Mouse (Mus musculus): ENCODE data around the gene Trpt1.

DNA sequence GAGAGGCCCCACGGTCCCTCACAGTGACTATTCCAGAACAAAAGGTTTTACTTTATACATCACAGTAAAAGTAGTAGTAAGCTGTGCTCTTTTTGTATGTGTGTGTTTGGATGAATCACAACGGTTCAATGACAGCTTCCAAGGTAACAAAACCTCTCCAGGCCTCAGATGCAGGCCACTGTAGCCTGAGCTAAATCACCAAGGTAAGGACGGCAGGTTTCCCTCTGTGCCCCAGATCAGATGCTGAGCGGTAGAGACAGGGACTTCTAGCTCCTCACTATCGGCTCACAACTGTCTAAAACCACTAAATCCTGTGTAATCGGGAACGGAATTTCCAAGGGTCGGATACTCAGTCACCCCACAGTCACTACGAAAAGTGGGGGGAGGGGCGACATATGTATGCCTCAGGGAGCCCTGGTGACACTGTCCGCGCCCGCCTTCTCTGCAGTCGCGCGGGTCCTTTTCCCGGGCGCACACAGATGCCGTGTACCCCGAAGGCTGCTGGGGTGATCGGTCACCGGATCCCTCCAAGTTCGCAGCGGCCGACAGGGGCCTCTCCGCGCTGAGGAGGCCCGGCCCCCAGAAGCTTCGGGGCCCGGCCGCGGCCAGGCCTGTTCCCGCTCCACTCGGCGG is 43.3 kb downstream of the Trpt1 start:
- TF ChIP-seq EP300 (IDR thresholded peaks at IDR 0.05; ENCODE audit: low read depth) (no peak), CTCF (IDR thresholded peaks at IDR 0.05; ENCODE audit: low read depth) (no peak)

Data from heart, postnatal 0 days (tissue).